Mouse (Mus musculus) ES-CJ7 (cell line): ENCODE measurements around the gene Pdik1l.

Experiments
- DNase-seq: peaks from one replicate; pipeline ENCODE4 v3.0.0; 2011; ENCODE audit warnings: low read depth, low spot score

The Pdik1l gene

GRCm38 (mm10) chr4:134287575-134288025, at the start of gene Pdik1l:
Pdik1l (minus strand) TSS chr4:134287895.
- peak; percentile 95 for DNase-seq

GRCm38 (mm10) chr4:134330281-134330680, 42.6 kb upstream of the Pdik1l start:
- no peak for DNase-seq

DNA sequence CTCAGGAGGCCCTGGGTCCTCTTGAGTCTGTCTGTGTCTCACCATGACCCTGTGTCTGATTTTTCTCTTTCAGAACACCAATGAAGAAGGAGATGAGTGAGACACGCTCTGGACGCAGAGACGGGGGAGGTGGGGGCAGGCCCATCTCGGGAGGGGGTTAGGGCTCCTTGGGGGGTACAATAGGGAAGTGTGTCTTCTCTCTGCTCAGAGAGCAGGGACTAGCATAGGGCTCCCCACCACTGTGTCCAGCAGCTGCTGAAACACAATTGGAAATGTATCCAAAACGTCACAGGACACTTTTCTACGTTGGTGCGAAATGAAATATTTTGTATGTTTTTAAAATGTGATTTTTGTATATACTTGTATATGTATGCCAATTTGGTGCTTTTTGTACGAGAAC, 41.1 kb upstream of the Pdik1l start:
- no peak for DNase-seq

DNA sequence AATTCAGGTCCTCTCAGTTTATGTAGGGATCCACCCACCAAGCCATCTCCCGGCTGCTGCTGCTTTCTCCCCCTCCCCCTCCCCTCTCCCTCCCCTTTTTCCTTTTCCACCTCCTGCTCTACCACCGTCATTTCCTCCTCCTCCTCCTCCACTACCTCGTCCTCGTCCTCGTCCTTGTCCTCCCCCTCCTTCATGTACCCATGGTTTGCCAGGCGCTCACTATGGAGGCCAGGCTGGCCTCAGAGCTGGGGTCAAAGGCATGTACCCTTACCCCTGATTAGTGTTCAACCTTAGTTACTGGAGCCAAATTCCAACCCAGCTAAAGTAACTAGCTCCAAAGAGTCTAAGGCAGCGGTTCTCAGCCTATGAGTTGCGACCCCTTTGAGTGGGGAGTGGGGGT, 40.5 kb upstream of the Pdik1l start:
- no peak for DNase-seq

- DNase-seq, result peak; percentile 86
Observed at GRCm38 (mm10) chr4:134326859-134327530, 39.3 kb upstream of the Pdik1l start.

DNA sequence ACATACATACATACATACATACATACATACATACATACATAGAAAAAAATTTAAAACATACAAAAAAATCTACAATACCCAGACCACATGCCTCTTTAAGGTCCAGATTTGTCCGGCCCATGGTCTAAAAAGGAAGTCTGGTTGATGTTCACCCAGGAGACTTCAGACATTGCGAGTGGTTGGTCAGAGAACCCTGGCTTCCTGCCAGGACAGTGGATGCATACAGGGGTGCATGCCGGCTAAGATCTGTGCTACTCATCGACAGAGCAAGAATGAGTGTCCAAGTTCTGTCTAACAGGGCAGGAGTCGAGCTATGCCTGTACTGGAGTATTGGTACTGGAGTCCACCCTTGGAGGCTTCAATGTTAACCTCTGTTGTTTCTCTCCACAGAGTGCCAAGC, 37.0 kb upstream of the Pdik1l start:
- DNase-seq, result no peak

- peak; percentile 73 for DNase-seq
Observed at GRCm38 (mm10) chr4:134321524-134321923, 33.8 kb upstream of the Pdik1l start.

- no peak for DNase-seq
Observed at GRCm38 (mm10) chr4:134319674-134320073, 32.0 kb upstream of the Pdik1l start.

DNA sequence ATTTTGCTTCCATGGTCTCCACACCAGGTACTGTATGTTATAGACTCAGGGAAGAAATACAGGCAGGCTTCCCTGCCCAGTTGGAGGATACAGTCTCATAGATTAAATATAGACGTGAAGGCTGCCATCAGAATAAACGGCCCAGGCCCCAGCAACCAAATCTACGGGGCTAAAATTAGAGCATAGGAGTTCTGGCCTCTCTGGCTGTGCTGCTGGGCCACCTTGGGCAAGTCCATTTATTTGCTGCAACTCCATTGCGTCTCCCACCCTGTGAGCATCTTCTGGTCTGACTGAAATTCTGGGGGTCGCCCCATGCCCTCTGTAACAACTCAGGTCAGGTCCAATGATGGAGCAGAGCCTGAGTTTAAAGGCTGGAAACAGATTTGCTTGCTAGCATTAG, 31.4 kb upstream of the Pdik1l start:
- DNase-seq, result no peak

DNA sequence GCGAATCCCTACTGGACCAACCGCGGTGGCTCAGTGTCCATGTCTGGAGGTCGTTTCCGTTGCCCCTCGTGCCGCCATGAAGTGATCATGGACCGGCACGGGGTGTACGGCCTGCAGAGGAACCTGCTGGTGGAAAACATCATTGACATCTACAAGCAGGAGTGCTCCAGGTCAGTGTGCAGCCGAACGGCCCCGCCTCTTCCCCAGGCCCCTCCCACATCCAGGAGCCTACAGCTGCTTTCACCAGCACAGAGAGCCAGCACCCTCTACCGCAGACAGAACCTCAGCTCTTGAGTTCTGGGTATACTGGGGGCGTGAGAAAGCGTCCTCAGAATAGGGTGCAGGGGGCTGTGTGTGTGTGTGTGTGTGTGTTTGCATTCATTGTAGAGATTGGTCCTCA, 28.7 kb upstream of the Pdik1l start:
- DNase-seq, result peak; percentile 77

DNA sequence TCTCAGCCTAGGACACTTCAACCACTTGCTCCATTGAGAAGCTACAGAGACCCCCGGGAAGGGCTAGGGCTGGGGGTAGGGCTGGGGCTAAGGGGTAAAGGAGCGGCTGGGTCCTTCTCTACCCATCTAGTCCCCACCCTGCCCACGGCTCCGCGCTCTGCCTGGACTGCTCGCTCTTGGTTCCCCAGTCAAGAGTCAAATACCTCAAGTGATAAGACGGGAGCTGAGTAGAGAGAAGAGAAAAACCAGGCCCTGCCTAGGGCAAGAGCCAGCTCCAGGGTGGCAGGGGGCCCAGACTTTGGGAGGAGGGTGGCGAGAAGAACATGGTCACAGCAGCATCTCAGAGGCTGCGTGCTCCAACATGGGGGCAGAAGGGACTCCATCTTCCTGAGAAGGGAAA, 27.8 kb upstream of the Pdik1l start:
- DNase-seq, result no peak

DNA sequence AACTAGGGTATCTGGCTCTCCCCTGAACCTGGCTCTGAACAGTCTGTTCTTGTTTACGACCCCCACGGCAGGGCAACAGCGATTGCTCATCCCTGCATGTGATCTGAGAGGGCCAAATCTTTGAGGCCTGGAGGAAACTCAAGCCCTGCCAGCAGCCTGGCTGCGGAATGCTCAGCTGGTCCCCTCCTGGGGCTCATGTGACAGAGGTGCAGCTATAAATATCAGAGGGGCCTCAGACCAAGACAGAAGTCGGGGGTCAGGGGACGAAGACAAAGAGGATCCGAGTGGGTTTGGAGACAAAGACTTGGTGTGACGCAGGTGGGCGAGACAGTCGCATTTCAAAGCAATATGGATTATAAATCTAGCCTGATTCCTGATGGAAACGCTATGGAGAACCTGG, 27.2 kb upstream of the Pdik1l start, which contains the start of gene Trim63:
Trim63 (plus strand) TSS at position 245 of the 400 bp plus-strand sequence.
- DNase-seq, result no peak

GRCm38 (mm10) chr4:134314081-134314655, 26.5 kb upstream of the Pdik1l start:
- DNase-seq, result peak; percentile 56

DNA sequence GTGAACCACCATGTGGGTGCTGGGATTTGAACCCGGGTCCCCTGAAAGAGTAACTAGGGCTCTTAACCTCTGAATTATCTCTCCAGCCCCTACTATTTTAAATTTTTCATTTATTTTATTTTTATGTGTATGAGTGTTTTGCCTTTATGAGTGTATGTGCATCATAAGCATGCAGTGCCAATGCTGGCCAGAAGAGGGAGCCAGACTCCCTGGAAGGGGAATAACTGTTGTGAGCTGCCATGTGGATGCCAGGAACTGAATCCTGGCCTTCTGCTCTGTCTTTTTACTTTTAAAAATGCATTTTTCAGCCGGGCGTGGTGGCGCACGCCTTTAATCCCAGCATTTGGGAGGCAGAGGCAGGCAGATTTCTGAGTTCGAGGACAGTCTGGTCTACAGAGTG, 25.2 kb upstream of the Pdik1l start:
- peak; percentile 76 for DNase-seq

DNA sequence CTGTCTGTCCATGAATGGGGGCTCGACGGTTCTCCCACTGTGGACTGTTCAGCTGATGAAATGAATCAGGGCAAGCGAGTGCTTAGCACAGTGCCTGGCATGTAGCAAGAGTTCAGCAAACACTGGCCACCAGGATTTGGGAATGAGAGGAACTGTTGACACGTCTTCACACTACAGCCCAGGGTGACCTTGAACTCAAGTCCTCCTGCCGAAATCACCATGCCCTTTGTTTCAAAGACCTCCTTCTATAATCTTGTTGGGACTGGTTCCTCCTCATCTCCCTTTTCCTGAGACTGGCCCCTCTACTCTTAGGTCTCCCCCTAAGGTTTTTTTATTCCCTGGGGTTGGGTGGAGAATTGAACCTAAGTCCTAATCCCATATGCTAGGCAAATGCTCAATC, 24.6 kb upstream of the Pdik1l start:
- DNase-seq, result peak; percentile 57

DNA sequence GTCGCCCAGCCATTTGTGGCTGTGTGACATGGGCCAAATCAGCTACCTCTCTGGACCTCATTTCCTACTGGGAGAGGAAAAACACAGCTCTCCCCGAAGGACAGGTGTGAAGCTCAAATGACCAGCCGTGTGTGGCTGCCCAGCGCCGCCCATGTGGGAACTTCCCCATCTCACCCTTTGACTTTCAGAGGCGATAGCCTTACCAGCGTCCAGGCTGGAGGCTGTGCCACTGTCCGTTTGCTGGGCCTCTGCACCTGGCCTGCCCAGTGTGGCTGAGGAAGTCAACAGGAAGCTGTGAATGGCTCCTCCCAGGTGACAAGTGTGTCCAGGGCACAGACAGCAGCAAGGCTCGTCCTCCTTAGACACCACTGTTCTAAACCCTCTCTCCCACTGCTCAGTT, 24.1 kb upstream of the Pdik1l start:
- DNase-seq, result no peak

GRCm38 (mm10) chr4:134310656-134311055, 23.0 kb upstream of the Pdik1l start:
- no peak for DNase-seq

GRCm38 (mm10) chr4:134310106-134310505, 22.4 kb upstream of the Pdik1l start:
- DNase-seq, result no peak

DNA sequence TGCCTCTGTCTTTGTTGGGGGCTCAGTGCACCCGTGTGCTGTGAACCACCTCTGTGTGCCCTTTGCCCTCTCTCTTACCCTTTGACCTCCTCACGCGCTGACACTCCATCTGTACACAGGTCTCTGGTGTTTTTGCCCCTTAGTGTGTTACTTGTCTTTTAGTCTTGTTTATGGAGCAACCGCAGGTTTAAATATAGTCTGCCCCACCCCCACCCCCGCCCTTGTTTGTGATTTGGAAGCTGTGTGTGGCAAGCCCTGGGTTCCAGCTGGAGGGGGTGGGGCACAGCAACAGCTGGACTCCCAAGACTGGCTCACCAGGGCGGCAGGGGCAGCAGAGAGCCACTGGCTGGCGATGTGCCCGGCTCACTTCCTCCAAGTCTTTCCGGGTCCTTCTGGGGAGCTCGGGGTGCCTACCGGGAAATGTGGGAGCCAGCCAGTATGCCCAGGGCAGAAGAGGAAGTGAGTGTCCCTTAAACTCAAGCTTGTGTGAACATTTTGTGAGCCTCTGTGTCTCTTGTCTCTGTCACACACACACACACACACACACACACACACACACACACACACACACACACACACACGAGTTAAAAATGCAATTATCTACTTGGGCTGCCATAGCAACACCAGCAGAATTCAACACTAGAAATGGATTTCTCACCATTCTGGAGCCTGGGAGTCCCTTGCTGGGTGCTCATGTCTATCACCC, 19.8 kb upstream of the Pdik1l start:
- DNase-seq, result no peak

- no peak for DNase-seq
Observed at GRCm38 (mm10) chr4:134306963-134307362, 19.3 kb upstream of the Pdik1l start.

DNA sequence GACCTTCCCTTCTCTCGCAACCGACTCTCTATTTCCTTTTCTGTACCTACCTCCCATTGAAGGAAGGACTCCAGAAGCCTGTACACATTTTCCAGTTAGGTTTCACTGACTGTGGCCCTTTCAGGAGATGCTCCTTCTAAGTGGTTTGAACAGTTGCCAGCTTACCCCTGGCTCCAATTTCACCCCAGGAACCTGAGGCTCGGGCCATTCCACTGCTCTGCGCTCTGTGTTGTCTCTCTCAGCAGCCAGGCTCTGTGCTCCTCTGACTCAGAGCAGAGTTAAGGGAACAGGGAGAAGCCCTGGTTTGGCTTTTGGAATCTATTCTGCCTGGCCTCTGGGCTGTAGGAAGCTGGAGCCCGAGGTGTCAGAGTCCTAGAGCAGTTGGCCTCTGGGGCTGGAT, 14.4 kb upstream of the Pdik1l start:
- DNase-seq, result no peak

GRCm38 (mm10) chr4:134300316-134300715, 12.6 kb upstream of the Pdik1l start:
- DNase-seq, result no peak

DNA sequence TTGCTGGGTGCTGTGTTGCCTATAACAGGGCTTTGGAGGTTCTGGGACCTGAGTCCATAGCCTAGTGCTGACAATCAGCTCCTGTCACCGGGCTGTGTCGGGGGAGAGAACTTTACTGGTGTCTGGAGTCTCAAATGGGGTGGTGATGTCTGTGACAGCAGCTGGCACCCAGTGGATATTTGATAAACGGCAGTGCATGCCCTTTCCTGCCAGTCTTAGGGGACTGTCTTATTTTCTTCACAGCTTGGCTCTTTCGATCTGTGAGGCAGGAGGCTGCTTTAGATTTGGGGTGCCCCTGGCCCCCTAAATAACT, 11.8 kb upstream of the Pdik1l start:
- DNase-seq, result no peak
